27 mouse cellular contexts compared by ENCODE assay signal in genomic region chr13:56332356-56332755, GRCm38 (mm10). TPM values are rescaled to one million over a fixed set of nuclear protein-coding genes. Genes with fewer than 3 reads are reported as not detected.
"Had no signal": no experiment of that assay in that cellular context is flagged by ENCODE, and none has a peak within 500 bp of the region (broad histone marks: within the 10 kb centered on the region; RNA-seq: fewer than 3 reads in every experiment).

No protein-coding gene starts in this region.

- H3K9me3 ChIP-seq: heart, embryonic 10.5 days; heart, embryonic 12.5 days; hindbrain, embryonic 10.5 days; hindbrain, embryonic 13.5 days; hindbrain, embryonic 15.5 days; intestine, embryonic 15.5 days; limb, embryonic 10.5 days; limb, embryonic 12.5 days; liver, embryonic 13.5 days had no signal

- H3K36me3 ChIP-seq: heart, embryonic 10.5 days; heart, embryonic 12.5 days; hindbrain, embryonic 10.5 days; hindbrain, embryonic 13.5 days; hindbrain, embryonic 15.5 days; intestine, embryonic 15.5 days; limb, embryonic 10.5 days; limb, embryonic 12.5 days; liver, embryonic 13.5 days had no signal

- H3K27me3 ChIP-seq: hindbrain, embryonic 15.5 days; intestine, embryonic 15.5 days had no signal

- H3K9ac ChIP-seq: heart, embryonic 12.5 days; hindbrain, embryonic 13.5 days; hindbrain, embryonic 15.5 days; intestine, embryonic 15.5 days; limb, embryonic 12.5 days; liver, embryonic 13.5 days had no signal

- H3K27ac ChIP-seq: gastrocnemius, adult 2 months; heart, embryonic 10.5 days; hindbrain, embryonic 10.5 days; hindbrain, embryonic 13.5 days; hindbrain, embryonic 15.5 days; intestine, embryonic 15.5 days; layer of hippocampus, adult 2 months; left cerebral cortex, adult 2 months; limb, embryonic 12.5 days; liver, embryonic 13.5 days had no signal

- H3K4me2 ChIP-seq: heart, embryonic 12.5 days; hindbrain, embryonic 13.5 days; hindbrain, embryonic 15.5 days; intestine, embryonic 15.5 days; limb, embryonic 12.5 days; liver, embryonic 11.5 days; liver, embryonic 13.5 days had no signal

- H3K4me1 ChIP-seq: intestine, embryonic 15.5 days; liver, embryonic 13.5 days had no signal

- ATAC-seq: inflammation-experienced regulatory T-cells, adult 6 months; intestine, embryonic 15.5 days; intestine, postnatal 0 days had no signal

- H3K4me3 ChIP-seq: gastrocnemius, adult 2 months; heart, embryonic 10.5 days; heart, embryonic 12.5 days; hindbrain, embryonic 10.5 days; hindbrain, embryonic 13.5 days; hindbrain, embryonic 15.5 days; intestine, embryonic 15.5 days; layer of hippocampus, adult 2 months; left cerebral cortex, adult 2 months; limb, embryonic 10.5 days; limb, embryonic 12.5 days; liver, embryonic 13.5 days had no signal

- DNase-seq: gastrocnemius, adult 2 months; gastrocnemius, postnatal 10 days; gastrocnemius, postnatal 25 days; heart, adult 18-20 months; heart, postnatal 10 days; heart, postnatal 4 days; kidney, adult 18-20 months; kidney, adult 8-10 months; kidney, postnatal 10 days; kidney, postnatal 25 days; kidney, postnatal 4 days; liver; liver, embryonic 13.5 days had no signal

RNA-seq across cellular contexts. Expression of gene Cxcl14, which starts 36.0 kb away (rescaled TPM):
- total RNA-seq: granulocyte monocyte progenitor cell, adult 5-6 weeks had no signal
- polyA plus RNA-seq: inflammation-experienced regulatory T-cells, adult 6 months had no signal
